Mouse (Mus musculus) megakaryocyte, adult 5-6 weeks (primary cell): Measurements from ENCODE around the gene Car9. TPM values are rescaled to one million over a fixed set of nuclear protein-coding genes. Genes with fewer than 3 reads are reported as not detected.
"Not testable (repeated sequence)": the region's sequence is repeated elsewhere in the genome, so short reads cannot be mapped to it uniquely, and the experiment has no call there.

Experiments used
- ATAC-seq: 2 replicates; pipeline ENCODE4 v1.8.0; 2016; ENCODE audit warnings: mild to moderate bottlenecking, inconsistent platforms; ENCODE audit not compliant: poor library complexity, severe bottlenecking
- total RNA-seq, 2 experiments: library from RNA; stranded (forward) in 1 of 2; stranded (reverse) in 1 of 2; fragments of 153-499, 151-499 nt in 1 of 2; fragments of 221-1000, 200-1000 nt in 1 of 2; gene quantifications; 2 replicates each; pipeline versions ENCODE4 v1.2.3 to v1.2.4; 2015 to 2017

Car9 gene
- total RNA-seq (2015) (3.0 and 3.5 TPM in 2 replicates), total RNA-seq (2017) (0.41 and 1.1 TPM in 2 replicates)

GRCm38 (mm10) chr4:43506536-43507185, at the start of gene Car9:
TSS of gene Car9 (plus strand) at chr4:43506966.
- no peak for ATAC-seq

DNA sequence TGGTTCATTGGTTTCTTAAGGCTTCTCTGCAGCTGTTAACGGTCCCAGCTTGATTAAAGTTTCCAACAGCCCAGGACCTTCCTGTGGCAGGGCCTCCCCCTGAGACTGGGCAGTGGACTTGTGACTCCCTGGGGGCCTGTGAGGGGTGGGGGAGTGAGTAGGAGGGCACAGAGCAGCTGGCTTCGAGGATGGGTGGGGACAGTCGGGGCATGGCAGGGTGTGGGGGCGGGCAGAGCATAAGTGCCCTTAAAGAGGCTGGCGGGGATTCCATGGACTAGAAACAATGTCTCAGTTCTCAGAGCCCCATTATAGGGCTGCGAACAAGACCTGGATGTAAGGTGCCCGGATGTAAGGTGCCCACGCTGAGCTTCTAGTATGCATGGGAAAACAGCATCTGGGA, 49.6 kb upstream of the Car9 start:
- no peak for ATAC-seq

DNA sequence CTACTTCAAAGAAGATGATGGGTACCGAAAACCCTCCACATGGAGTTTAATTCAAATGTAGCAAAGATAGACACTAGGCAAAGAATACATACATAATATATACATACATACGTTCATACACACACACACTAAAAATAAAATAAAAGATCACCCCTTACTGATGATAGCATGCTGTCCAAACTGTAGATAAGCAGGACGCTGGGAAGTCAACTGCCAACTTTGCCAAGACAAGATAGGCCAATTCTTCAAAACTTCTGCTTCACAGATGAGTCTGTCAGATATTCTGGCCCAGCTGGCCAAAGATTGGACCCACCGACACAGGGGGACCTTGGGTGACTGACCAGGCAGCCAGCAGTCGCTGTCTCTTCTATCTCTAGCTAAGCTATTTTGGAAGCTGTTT, 43.7 kb upstream of the Car9 start:
- ATAC-seq: no peak

DNA sequence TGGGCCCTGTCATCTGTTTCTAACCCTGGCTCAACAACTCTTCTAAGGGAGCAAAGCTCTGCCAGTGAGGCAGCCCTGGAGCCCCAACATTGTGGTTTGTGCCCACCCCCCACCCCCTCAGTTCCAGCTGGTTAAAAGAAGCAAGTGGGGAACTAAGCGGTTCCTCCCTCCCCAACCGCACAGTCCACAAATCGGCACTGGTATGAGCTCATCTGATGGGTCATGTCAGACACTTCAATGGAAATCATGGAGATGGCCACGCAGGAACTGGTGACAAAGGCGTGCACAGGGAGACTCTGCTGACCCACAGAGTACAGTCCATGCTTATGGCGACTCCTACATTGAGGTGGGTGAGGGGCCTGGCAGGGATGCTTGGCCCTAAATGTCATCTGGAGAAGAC, 40.8 kb upstream of the Car9 start:
- no peak for ATAC-seq

- ATAC-seq: no peak
Observed at GRCm38 (mm10) chr4:43466872-43467271, 39.9 kb upstream of the Car9 start.

DNA sequence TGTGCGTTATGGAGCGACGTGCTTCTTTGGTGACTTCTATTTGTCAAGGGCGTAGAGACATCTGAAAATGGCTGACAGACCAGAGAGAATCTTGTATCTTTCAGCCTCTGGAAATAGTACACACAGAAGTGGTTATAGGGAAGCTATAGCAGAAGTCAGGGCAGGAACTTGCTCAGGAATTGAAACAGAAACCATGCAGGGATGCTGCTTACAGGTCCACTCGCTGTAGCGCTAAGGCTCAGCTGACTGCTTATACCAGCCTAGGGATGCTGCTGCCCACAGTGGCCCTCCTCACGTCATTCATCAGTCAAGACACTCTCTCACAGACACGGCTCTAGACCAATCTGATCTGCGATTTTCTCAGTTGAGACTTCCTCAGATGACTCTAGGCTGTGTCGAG, 36.5 kb upstream of the Car9 start:
- peak; percentile 57 for ATAC-seq

DNA sequence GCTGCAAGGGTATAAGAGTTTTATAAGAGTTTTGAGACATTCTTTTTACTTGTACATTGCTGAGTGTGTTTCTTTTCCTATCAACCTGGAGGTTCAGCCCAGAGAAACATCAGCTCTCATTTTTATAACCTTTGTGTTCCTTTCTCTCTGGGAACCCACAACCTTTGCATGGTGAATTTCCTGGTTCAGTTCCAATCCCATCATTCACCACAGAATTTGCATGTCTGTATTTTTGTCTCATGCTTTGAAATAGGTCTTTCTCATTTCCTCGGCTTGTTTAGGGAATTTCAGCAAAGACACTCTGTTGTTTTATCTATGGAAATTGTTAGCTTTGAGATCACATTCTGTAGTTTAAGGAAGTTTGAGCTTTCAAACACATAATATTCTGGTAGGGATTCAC, 33.1 kb upstream of the Car9 start:
- ATAC-seq: no peak

DNA sequence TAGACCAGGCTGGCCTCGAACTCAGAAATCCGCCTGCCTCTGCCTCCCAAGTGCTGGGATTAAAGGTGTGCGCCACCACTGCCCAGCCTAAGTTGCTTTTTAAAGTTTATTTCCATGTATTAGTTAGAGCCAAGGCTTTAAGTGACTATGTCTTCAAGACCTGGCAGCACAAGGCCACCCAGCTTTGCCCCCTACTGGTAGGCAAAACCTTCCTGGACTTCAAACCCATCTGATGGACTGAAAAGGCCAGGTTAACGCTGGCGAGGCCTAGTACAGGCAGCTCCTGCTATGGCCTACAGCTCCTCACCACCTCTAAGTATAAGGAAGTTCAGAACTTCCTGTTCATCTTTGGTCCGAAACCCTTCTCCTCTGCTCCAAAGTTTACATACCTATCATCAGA, 30.2 kb upstream of the Car9 start:
- ATAC-seq: 0 out of 2 replicates have a peak, but pooled peaks have one; percentile 9

DNA sequence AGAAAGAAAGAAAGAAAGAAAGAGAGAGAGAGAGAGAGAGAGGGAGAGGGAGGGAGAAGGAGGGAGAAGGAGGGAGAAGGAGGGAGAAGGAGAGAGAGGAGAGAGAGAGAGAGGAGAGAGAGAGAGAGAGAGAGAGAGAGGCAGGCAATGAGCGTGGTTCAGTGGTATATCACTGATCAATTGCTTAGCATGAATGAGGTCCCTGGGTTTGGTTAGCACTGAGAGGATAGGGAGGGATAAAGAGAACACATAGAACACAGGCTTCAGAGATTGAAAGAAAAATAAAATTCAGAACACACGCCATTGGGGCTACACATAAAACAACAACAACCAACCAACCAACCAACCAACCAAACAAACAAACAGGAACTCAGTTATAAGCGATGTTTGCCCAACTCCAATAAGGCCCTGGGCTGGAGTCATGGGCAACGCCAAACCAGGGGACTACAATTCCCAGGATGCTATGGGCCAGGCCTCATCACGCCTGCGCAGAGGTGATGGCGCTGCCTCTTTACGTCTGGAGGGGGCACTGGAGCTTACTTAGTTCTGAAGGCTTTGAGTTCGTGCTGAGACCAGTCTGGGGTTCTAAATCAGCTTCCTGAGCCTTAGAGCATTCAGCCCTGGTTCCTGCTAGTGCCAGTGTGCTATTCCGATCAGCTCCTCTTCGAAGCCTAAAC, 28.8 kb upstream of the Car9 start:
- ATAC-seq: peak; percentile 90

DNA sequence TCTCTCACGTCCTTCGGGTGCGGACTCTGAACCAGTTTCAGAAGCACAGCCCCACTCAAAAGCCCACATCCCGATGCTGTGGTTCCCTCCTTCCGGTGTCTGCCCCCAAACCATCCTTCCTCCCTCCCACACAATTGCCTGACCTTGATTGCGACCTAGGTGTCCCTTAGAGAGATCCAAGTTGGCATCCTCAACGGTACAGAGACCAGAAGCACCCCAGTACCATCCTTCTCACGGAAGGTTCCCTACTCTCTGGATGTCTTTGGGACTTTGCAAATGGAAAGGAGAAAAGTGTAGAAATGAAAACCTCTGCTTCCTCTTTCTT, 28.3 kb upstream of the Car9 start:
- peak; percentile 56 for ATAC-seq

GRCm38 (mm10) chr4:43478906-43479832, 27.6 kb upstream of the Car9 start:
- ATAC-seq: peak; percentile 52

- ATAC-seq: no peak
Observed at GRCm38 (mm10) chr4:43480985-43481384, 25.8 kb upstream of the Car9 start.

DNA sequence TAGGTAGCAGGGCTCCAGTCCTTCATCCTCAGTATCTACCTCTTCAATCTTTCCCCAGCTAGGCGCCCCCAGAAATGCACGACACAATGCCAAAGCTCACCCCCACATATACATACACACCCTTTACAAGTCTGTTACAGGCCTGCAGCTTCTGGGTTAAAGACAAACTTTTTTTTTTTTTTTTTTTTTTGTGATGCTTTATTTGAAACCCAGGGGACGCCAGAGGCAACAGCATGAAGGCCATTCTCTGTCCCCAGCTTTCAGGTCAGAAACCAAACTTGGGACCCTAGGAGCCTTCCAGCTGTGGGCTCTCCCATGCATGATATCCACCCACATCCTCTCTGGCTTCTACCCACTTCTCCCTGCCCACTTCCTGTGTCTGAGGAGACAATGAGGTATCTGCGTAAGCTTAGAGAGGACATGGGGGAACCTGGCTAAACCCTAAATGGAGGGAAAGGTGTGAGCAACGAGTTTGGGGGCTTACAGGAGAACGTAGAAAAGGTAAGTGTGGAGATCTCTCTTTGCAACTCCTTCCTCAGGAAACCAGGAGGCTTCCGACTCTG, 24.8 kb upstream of the Car9 start:
- ATAC-seq: peak; percentile 13; the same call in 1 of the 2 replicates

GRCm38 (mm10) chr4:43482591-43482990, 24.2 kb upstream of the Car9 start:
- no peak for ATAC-seq

DNA sequence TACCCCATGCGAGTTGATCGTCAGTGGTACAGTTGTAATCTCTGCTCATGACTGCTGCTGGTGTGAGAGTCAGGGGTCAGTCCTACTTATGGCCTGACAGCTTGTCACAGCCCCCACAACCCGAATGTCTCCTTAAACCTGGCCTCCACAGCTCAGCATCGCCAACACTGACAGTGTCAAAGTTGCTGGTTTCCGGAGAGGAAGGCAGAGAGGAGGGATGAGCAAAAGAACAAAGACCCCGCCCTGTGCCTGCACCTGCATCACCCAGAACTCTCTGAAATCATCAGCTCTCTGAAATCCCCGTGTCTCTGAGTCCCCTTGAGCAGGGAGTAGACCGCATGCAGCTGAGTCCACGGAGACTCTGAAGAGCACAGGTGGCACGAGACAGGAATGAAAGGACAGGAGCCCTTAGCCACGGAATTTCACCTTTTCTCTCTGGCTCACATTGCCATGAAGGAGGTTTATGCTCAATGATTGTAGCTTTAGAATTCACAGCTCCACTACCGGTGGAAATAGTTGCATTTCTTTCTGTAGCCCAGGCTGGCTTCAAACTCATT, 23.2 kb upstream of the Car9 start, which contains the start of gene Sit1:
Gene Sit1 (minus strand): TSS at position 200 of the 557 bp plus-strand sequence.
- no peak for ATAC-seq

DNA sequence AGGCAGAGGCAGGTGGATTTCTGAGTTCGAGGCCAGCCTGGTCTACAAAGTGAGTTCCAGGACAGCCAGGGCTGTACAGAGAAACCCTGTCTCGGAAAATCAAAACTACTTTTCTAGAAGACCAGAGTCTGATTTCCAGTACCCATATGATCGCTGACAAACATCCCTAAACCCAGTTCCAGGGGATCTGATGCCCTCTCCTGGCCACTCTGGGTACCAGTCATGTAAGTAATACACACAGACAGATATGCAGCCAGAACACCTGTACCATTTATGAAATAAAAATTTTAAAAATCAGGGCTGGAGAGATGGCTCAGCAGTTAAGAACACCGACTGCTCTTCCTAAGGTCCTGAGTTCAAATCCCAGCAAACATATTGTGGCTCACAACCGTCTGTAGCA, 21.1 kb upstream of the Car9 start:
- not testable (repeated sequence) for ATAC-seq

DNA sequence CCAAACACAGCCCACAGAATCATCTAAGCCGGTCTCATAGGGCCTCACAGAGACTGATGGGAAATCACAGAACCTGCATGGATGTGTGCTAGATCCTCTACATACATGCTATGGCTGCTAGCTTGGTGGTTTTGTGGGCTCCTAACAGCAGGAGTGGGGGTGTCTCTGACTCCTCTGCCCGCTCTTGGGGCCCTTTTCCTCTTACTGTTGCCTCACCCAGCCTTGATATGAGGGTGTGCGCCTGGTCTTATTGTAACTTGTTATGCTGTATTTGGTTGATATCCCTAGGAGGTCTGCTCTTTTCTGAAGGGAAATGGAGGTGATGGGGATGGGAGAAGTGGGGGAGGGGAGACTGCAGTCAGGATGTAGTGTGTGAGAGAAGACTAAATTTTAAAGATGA, 17.2 kb upstream of the Car9 start:
- ATAC-seq: no peak

DNA sequence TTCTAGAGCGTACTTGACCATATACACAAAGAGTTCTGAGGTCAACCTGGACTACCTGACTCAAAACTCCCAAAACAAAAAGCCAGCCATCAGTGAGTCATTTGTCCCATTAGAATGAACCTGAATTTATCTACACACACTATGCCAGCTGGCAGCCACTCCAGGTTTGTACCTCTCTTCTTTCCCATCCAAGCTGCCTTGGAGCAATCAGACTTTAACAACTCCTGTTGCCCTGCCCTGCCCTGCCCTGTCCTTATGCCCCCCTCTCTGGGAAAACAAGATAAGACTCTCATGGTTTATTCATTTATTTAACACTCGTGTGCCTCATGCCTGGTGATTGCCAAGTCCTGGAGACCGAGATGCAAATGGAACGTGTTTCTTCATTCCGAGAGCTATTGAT, 16.0 kb upstream of the Car9 start:
- no peak for ATAC-seq

GRCm38 (mm10) chr4:43492101-43492820, 14.5 kb upstream of the Car9 start:
- no peak for ATAC-seq

DNA sequence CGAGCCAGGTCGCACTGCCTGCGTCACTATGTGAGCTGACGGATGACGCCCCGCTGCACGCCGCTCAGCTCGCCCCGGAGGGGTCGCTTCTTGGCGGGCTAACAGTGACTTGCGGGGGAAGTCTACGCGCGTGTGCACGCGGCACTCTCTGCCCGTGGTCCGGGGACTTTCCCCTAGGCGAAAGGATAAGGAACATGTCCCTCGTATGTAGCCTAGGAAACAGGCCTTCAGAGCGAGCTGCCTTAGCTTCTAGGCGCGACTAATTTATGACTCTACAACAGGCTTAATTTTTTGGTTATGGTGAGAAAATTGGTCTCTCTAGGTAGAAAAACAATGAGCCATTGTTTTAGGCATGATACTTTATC, 14.0 kb upstream of the Car9 start, which contains the start of gene Ccdc107:
Gene Ccdc107 (plus strand): TSS at position 80 of the 365 bp plus-strand sequence.
- peak; percentile 91 for ATAC-seq
